Mouse (Mus musculus) layer of hippocampus, adult 8-10 months (tissue): ENCODE measurements at regions not wholly inside any gene's neighbourhood (a gene's known extent, or its start where the extent isn't known, plus 50 kb on each side); places are given as distances from the start of the nearest gene placed in this dataset.
A peak's percentile ranks its signal among the peaks of the same experiment; 100 is the strongest.

Source experiments
- DNase-seq, 2 experiments: peaks; one replicate each; pipeline ENCODE4 v3.0.0; 2022; ENCODE audit warnings: low spot score in 2 of 2

DNA sequence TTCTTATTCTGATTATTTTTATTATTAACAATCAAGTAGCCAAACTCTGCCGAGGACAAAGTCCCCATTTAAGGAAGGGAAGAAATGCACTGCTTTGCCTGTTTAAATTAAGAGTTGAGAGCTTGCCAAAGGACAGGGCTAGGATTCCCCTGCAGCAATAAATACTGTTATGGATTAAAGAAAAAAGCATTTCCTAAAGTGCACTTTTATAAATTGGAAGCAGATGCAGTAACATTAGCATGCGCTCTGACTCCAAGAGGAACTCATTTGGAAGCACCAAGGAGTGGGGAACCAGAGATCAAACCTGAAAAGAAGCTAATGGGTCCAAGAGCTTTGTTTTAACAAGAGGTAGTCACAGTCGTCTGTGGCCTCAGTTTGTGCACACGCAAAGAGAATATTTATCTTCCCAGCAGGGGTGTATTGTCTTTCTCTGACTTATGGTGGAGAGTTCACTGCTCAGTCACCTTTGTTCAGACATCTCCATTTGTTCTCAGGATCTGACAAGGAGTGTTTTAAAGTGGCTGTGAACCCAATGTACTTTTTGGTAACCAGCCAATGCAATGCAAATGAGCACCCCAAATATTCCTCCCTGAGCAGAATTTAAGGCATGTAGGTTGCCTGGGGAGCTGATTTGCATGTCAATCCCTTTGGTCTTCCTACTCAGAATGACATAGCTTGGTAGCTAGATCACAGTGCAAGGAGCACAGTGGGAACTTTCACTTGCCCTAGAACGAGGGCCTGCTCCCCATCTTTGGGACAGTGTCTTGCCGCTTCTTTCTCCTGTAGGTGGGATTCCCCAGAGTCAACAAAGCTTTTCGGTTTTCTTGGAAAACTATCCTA is 119.1 kb upstream of the Nbea start:
- no peak for DNase-seq

GRCm38 (mm10) chr3:56300769-56301168 is 117.3 kb upstream of the Nbea start:
- DNase-seq = peak; percentile 56 to 64

DNA sequence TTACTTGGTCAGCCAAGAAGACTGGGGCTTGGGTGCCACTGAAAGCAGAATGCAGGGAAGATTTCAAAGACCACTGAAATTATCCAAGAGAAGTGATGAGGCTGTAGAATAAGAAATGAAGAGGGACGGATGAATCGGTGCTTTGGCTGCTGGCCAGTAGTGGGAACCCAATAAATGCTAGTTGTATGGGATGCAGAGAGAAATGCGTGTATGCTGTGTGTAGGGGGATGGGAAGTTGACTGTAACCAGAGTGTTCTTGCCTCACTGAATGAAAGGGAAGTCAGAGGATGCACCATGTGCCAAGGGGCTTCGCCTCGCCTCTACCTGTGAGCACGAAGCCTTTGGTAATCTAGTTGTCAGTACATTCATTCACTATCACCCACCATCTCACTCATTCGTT is 112.1 kb upstream of the Nbea start:
- no peak for DNase-seq

- DNase-seq = no peak
These were observed 98.0 kb upstream of the Nbea start for GRCm38 (mm10) chr3:56281507-56281906.

GRCm38 (mm10) chr3:56280330-56280957 is 96.9 kb upstream of the Nbea start:
- no peak for DNase-seq

DNA sequence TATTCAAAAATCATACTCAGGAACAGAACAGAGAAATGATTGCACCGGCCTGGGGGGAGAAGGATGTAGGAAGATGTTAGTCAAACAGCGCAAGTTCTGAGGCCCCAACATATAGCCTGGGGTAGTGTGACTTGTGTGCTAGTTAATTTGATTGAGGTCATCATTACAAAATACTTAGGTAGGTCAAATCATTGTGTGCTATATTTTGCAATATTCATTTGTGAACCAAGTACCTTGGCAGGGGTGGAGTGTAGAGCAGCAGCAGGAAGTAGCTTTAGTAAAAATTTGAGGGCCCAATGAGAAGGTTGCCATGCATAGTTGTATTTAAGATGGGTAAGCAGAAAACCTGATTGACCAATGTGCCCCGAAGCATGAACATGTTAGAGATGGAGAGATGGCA is 89.1 kb upstream of the Nbea start:
- no peak for DNase-seq

DNA sequence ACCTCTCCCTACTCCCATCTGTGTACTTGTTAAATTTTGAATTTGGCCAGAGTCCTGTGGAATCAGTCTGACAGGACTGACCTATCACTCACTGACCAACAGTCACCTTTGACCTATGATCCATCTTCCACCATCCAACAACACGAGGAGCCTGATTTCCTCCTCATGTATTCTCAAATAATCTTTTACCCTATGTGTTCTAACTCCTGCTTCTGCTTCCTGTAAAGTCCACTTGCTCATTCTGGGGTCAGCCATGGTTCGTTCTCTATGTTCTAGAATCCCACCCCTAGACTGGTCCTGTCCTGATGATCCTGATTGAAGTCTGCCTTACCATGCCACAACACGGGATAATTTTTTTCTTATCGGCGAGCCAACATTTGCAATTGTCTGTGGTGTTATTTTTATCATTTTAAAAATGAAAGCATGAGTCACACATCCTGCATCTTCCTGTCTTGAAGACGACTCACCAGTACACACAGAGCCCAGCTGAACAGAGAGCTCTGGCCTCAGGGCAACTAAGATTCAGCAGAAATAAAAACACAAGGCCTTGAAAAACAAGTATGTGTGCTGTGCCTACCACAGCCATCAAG is 86.8 kb upstream of the Nbea start:
- no peak for DNase-seq

GRCm38 (mm10) chr3:56261800-56262561 is 78.5 kb upstream of the Nbea start:
- no peak for DNase-seq

DNA sequence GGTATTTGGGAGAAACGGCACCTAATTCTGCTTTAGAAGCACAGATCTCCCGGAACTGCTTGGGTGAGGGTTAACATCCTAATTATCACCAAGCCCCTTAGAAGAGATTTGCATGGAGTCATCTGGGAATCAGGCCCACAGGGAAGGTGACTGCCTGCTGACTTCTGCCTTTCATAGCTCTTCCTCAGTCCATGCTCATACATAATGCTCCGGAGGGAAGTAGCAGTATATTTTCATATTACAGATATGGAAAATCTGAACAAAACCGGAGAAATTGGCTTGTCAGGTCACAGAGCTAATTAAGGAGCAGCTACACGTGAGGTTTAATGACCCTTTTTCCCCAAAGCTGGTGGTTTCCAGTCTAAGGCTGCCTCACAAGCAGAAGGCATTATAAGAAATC is 72.8 kb upstream of the Nbea start:
- DNase-seq = no peak

- no peak for DNase-seq
These were observed 60.9 kb upstream of the Nbea start for GRCm38 (mm10) chr3:56244370-56244769.

- no peak for DNase-seq
These were observed 54.7 kb upstream of the Nbea start for GRCm38 (mm10) chr3:56238228-56238627.

- DNase-seq = no peak
These were observed 52.7 kb upstream of the Nbea start for GRCm38 (mm10) chr3:56236163-56236562.
